Mouse (Mus musculus): ENCODE measurements at regions not wholly inside any gene's neighbourhood (a gene's known extent, or its start where the extent isn't known, plus 50 kb on each side); places are given as distances from the start of the nearest gene placed in this dataset.
A peak's percentile ranks its signal among the peaks of the same experiment; 100 is the strongest.

- peak in 1 of 2 experiments; percentile 8 for DNase-seq (ENCODE audit: low spot score in 2 of 2)
- intact Hi-C loops (cut with DNase I) = no loop called here
These were observed 743.7 kb upstream of the Car10 start for GRCm38 (mm10) chr11:92354160-92354559.

GRCm38 (mm10) chr11:92336545-92336944 lies 759.2 kb upstream of the Kif2b start:
- intact Hi-C loops (cut with DNase I) = no loop called here
- no peak for DNase-seq (ENCODE audit: low spot score in 2 of 2)

GRCm38 (mm10) chr11:92335306-92335705 lies 757.9 kb upstream of the Kif2b start:
- no peak for DNase-seq (ENCODE audit: low spot score in 2 of 2)
- intact Hi-C loops (cut with DNase I) = no loop called here

GRCm38 (mm10) chr11:92303052-92303451 lies 725.7 kb upstream of the Kif2b start:
- DNase-seq (ENCODE audit: low spot score in 2 of 2) = no peak
- intact Hi-C loops (cut with DNase I) = no loop called here

Data from left cerebral cortex, postnatal 25 days (tissue).